8 mouse cellular contexts compared by ENCODE assay signal in genomic region chr2:144369511-144369910, GRCm38 (mm10). TPM values are rescaled to one million over a fixed set of nuclear protein-coding genes. Genes with fewer than 3 reads are reported as not detected.
A peak's percentile ranks its signal among the peaks of the same experiment; 100 is the strongest.
DNase-seq lines count a peak whose midpoint lies in the region; ATAC-seq and TF ChIP-seq lines count a peak whose summit lies in the region.

No protein-coding gene starts in this region.

- H3K27ac ChIP-seq in thymus, adult 2 months (ENCODE audit: control insufficient read depth, insufficient read depth, low read length): no peak overlapping the region
- peak overlapping the region; percentile 99 for H3K27ac ChIP-seq in forebrain, embryonic 10.5 days
- H3K27ac ChIP-seq in neural tube, embryonic 14.5 days (ENCODE audit: low read depth, low read length): peak overlapping the region; percentile 94

- DNase-seq in thymus, adult 2 months: no peak
- DNase-seq in thymus, adult 18-20 months: no peak
- no peak for DNase-seq in forebrain, embryonic 10.5 days (ENCODE audit: extremely low spot score, low spot score)
- peak; percentile 48 for DNase-seq in kidney, postnatal 14 days
- DNase-seq in retina, postnatal 1 day: no peak
- DNase-seq in adrenal gland, adult (ENCODE audit: inconsistent age in 2 of 2, low spot score in 1 of 2): no peak
- no peak for DNase-seq in lung, adult 18-20 months

- peaks cover 14% of the 10 kb centered on the region; the same call in 1 of the 2 replicates for H3K36me3 ChIP-seq in thymus, adult 2 months (ENCODE audit: control insufficient read depth, insufficient read depth, low read length)
- H3K36me3 ChIP-seq in forebrain, embryonic 10.5 days (replicated peaks): peaks cover 26% of the 10 kb centered on the region
- peaks cover 7% of the 10 kb centered on the region; the same call in 1 of the 2 replicates for H3K36me3 ChIP-seq in neural tube, embryonic 14.5 days (ENCODE audit: control insufficient read depth, insufficient read depth, low read length)

- no peak for TF ChIP-seq POLR2A in thymus, adult 2 months (IDR thresholded peaks at IDR 0.05; ENCODE audit: control insufficient read depth, extremely low read depth, insufficient read depth, low read length, poor library complexity)

- H3K27me3 ChIP-seq in thymus, adult 2 months (ENCODE audit: control insufficient read depth, insufficient read depth, low read length): no peaks in the 10 kb centered on the region
- no peaks in the 10 kb centered on the region for H3K27me3 ChIP-seq in forebrain, embryonic 10.5 days (ENCODE audit: poor library complexity, severe bottlenecking)
- H3K27me3 ChIP-seq in neural tube, embryonic 14.5 days (ENCODE audit: control insufficient read depth, insufficient read depth, low read length): no peaks in the 10 kb centered on the region

- H3K4me1 ChIP-seq in thymus, adult 2 months (replicated peaks; ENCODE audit: control insufficient read depth, insufficient read depth, low read length): peaks cover 2% of the 10 kb centered on the region
- peaks cover 19% of the 10 kb centered on the region for H3K4me1 ChIP-seq in forebrain, embryonic 10.5 days
- H3K4me1 ChIP-seq in neural tube, embryonic 14.5 days (ENCODE audit: control insufficient read depth, insufficient read depth, low read length): 0 out of 2 replicates have a peak, but pooled peaks cover 5% of the 10 kb centered on the region

- 0 out of 2 replicates have a peak, but pooled peaks have one; percentile 22 for ATAC-seq in neural tube, embryonic 14.5 days (ENCODE audit: low read depth)

- H3K4me3 ChIP-seq in thymus, adult 2 months (ENCODE audit: control insufficient read depth, insufficient read depth, low read length): peak overlapping the region; percentile 86
- H3K4me3 ChIP-seq in forebrain, embryonic 10.5 days: peak overlapping the region; percentile 89
- H3K4me3 ChIP-seq in neural tube, embryonic 14.5 days (ENCODE audit: low read depth, low read length): peak overlapping the region; percentile 91

- H3K9me3 ChIP-seq in forebrain, embryonic 10.5 days: no peaks in the 10 kb centered on the region
- no peaks in the 10 kb centered on the region for H3K9me3 ChIP-seq in neural tube, embryonic 14.5 days (ENCODE audit: control insufficient read depth, low read length)

- no peak for TF ChIP-seq CTCF in thymus, adult 2 months (IDR thresholded peaks at IDR 0.05; ENCODE audit: borderline replicate concordance, control insufficient read depth, extremely low read depth, insufficient read depth, low read length, poor library complexity)

- H3K4me2 ChIP-seq in neural tube, embryonic 14.5 days (ENCODE audit: low read depth, low read length): peak overlapping the region; percentile 88

- peak overlapping the region; percentile 78 for H3K9ac ChIP-seq in neural tube, embryonic 14.5 days (replicated peaks; ENCODE audit: low read depth, low read length)

- under 1% methylated on average over 12 of the region's 12 CpGs for WGBS in thymus, adult 2 months
- 3% methylated on average over 12 of the region's 12 CpGs for whole genome bisulfite sequencing in forebrain, embryonic 10.5 days
- 2% methylated on average over 12 of the region's 12 CpGs for WGBS in neural tube, embryonic 14.5 days

RNA-seq across cellular contexts. Expression of gene Pet117, which starts 0.7 kb away (rescaled TPM):
- not detected in 2 replicates for polyA plus RNA-seq in thymus, adult 2 months (2012; rRNA removed)
- 0.81 TPM in 1 of 2 replicates, not detected in the other for polyA plus RNA-seq in forebrain, embryonic 10.5 days (2016; fragmentation: Nextera tagmentation; extraction: Ambion mirVana)
- not detected in 2 replicates for polyA plus RNA-seq in neural tube, embryonic 14.5 days (2014; fragmentation: Nextera tagmentation; extraction: Ambion mirVana)

RNA-seq across cellular contexts. Expression of gene Kat14, which starts 0.7 kb away (rescaled TPM):
- polyA plus RNA-seq in thymus, adult 2 months (2012; rRNA removed): 30.2 and 34.8 TPM in 2 replicates
- polyA plus RNA-seq in forebrain, embryonic 10.5 days (2016; fragmentation: Nextera tagmentation; extraction: Ambion mirVana): 64.7 and 65.7 TPM in 2 replicates
- polyA plus RNA-seq in neural tube, embryonic 14.5 days (2014; fragmentation: Nextera tagmentation; extraction: Ambion mirVana): 21.5 and 27.4 TPM in 2 replicates

RNA-seq across cellular contexts. Expression of gene Ovol2, which starts 37.6 kb away (rescaled TPM):
- polyA plus RNA-seq in thymus, adult 2 months (2012; rRNA removed): 0.71 and 0.93 TPM in 2 replicates
- 0.20 and 0.36 TPM in 2 replicates for polyA plus RNA-seq in forebrain, embryonic 10.5 days (2016; fragmentation: Nextera tagmentation; extraction: Ambion mirVana)
- polyA plus RNA-seq in neural tube, embryonic 14.5 days (2014; fragmentation: Nextera tagmentation; extraction: Ambion mirVana): 0.35 TPM in 1 of 2 replicates, not detected in the other
